Mouse (Mus musculus): ENCODE data around the gene Hprt. TPM values are rescaled to one million over a fixed set of nuclear protein-coding genes. Genes with fewer than 3 reads are reported as not detected.
A peak's percentile ranks its signal among the peaks of the same experiment; 100 is the strongest.

The Hprt gene
- total and polyA plus RNA-seq, 2 experiments from 2014 or later = 37.0 to 213 TPM

DNA sequence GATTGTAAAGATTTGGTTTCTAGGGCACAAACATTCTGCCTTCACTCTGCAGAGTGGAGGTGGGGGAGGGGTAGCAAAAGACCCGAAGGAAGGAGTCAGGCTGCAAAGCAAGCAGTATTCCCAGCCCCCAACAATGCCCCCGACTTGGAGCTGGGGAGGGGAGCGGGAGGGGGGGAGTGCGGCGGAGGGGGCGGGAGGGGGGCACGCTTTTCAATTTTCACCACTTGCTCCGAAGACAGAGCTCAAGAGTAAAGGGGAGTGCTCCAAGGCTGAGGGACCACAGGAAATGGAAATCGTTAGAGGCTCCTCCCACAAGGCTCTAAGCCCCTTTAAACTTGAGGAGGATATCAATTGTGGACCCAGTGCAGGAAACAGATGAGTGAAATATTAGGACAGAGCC is 62.4 kb downstream of the Hprt start:
- H3K9me3 ChIP-seq (ENCODE audit: low read length) = no peaks in the 10 kb centered on the region
- TF ChIP-seq CTCF (IDR thresholded peaks at IDR 0.05; ENCODE audit: low read depth) = no peak
- H3K36me3 ChIP-seq (ENCODE audit: insufficient read depth, low read length) = no peaks in the 10 kb centered on the region
- H3K27ac ChIP-seq = no peak overlapping the region
- H3K27me3 ChIP-seq (ENCODE audit: insufficient read depth, low read length) = no peaks in the 10 kb centered on the region; the same call in 1 of the 2 replicates
- DNase-seq (ENCODE audit: low spot score) (no peak), ATAC-seq (peak; percentile 51; the same call in 1 of the 2 replicates)
- no peaks in the 10 kb centered on the region for H3K4me1 ChIP-seq (ENCODE audit: insufficient read depth, low read length)
- H3K4me2 ChIP-seq (ENCODE audit: low read depth, low read length) = peak overlapping the region; percentile 42
- 34% methylated on average over 8 of the region's 9 CpGs for WGBS
- 0 out of 2 replicates have a peak overlapping the region, but pooled peaks have one; percentile 14 for H3K4me3 ChIP-seq (ENCODE audit: low read length)
- no peak overlapping the region for H3K9ac ChIP-seq (replicated peaks; ENCODE audit: low read length)

DNA sequence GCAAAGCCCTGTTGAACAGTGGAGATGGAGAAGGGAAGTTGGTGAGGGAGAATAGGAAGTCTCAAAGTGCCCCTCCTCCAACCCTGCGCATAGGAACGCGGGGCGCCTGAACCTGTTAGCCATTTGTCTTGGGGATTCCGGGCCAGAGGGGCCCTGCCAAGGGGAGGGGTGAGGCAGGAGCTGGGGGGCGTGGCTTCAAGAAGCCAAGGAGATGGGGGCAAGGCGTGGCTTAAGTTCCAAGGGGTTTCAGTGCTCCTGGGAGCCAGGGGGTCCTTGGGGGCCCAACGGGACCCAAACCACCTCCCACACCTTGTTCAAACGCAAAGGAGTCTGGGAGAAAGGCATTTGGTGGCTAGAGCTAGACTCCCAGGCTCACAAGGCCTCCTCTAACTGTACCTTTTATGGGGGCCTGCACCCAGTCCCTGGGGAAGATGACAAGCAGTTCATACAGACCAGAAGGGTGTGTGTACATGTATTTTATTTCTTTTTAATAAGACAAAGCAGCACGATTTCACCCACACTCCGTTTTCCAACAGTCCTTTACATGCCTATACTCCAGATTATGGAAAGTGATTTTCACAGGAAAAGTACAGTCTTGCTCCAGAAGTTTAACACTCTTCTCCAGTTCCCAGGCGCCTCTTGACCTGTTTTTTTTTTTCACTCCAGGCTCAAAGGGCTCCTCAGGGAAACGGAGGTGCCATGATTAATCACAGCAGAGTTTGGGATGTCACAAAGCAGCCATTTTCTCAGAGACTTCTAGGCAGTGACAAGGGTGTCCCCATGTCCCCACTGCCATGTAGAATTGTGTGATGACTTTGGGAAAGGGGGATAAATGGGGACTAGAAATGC is 64.9 kb downstream of the Hprt start:
- 28% methylated on average over 13 of the region's 13 CpGs for WGBS
- Histone ChIP-seq H3K4me2 (ENCODE audit: low read depth, low read length) (peak overlapping the region; percentile 27), H3K4me1 (ENCODE audit: insufficient read depth, low read length) (no peaks in the 10 kb centered on the region), H3K9me3 (ENCODE audit: low read length) (no peaks in the 10 kb centered on the region), H3K4me3 (ENCODE audit: low read length) (no peak overlapping the region), H3K9ac (replicated peaks; ENCODE audit: low read length) (no peak overlapping the region), H3K27me3 (ENCODE audit: insufficient read depth, low read length) (no peaks in the 10 kb centered on the region; the same call in 1 of the 2 replicates), H3K27ac (no peak overlapping the region), H3K36me3 (ENCODE audit: insufficient read depth, low read length) (no peaks in the 10 kb centered on the region)
- ATAC-seq (no peak), DNase-seq (ENCODE audit: low spot score) (no peak)
- TF ChIP-seq CTCF (IDR thresholded peaks at IDR 0.05; ENCODE audit: low read depth) = no peak

DNA sequence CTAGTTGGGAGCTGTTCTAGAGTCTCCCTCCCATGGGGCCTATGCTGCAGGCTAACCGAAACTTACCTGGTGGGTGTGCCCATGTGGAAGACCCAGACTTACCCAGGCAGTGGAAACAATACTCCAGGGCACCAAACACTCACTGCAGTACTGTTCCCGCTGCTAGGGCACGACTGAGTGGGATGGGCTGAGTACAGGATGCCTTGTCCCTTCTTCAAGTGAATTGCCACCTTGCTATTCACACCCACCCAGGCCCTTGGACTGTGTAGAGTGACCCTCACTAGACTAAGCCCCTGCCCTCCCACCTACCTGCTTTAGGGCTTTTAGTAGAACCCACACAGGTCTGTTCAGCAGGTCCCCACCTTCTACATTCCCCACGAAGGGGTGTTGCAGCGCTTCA is 65.9 kb downstream of the Hprt start:
- no peak for DNase-seq (ENCODE audit: low spot score)
- Histone ChIP-seq H3K27me3 (ENCODE audit: insufficient read depth, low read length) (no peaks in the 10 kb centered on the region; the same call in 1 of the 2 replicates), H3K9ac (replicated peaks; ENCODE audit: low read length) (no peak overlapping the region), H3K36me3 (ENCODE audit: insufficient read depth, low read length) (no peaks in the 10 kb centered on the region), H3K4me1 (ENCODE audit: insufficient read depth, low read length) (no peaks in the 10 kb centered on the region), H3K9me3 (ENCODE audit: low read length) (no peaks in the 10 kb centered on the region), H3K27ac (no peak overlapping the region), H3K4me2 (ENCODE audit: low read depth, low read length) (no peak overlapping the region), H3K4me3 (ENCODE audit: low read length) (no peak overlapping the region)
- ATAC-seq = no peak
- WGBS = 69% methylated on average over 5 of the region's 5 CpGs
- no peak for TF ChIP-seq CTCF (IDR thresholded peaks at IDR 0.05; ENCODE audit: low read depth)

DNA sequence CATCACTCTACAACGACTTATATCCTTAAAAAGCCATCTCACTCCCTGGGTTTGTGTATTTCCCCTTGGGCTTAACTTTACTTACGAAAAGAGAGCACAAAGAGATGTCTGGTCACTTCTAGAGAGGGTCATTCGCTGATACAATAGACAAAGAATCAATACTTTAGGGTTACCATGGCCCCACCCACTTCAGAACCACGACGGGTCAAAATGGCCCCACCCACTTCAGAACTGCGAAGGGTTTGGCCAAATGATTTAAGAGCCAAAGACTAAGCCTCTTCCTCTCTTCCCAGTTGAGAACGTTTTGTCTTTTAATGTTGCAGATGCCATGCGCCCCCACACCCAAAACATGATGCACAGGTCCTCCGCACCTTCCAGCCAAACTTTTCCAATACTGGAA is 67.8 kb downstream of the Hprt start:
- WGBS = 21% methylated on average over 9 of the region's 9 CpGs
- Histone ChIP-seq H3K4me2 (ENCODE audit: low read depth, low read length) (peak overlapping the region; percentile 54), H3K27me3 (ENCODE audit: insufficient read depth, low read length) (no peaks in the 10 kb centered on the region; the same call in 1 of the 2 replicates), H3K9me3 (ENCODE audit: low read length) (no peaks in the 10 kb centered on the region), H3K4me3 (ENCODE audit: low read length) (peak overlapping the region; percentile 52), H3K4me1 (ENCODE audit: insufficient read depth, low read length) (no peaks in the 10 kb centered on the region), H3K36me3 (ENCODE audit: insufficient read depth, low read length) (no peaks in the 10 kb centered on the region), H3K27ac (no peak overlapping the region), H3K9ac (replicated peaks; ENCODE audit: low read length) (no peak overlapping the region)
- ATAC-seq (no peak), DNase-seq (ENCODE audit: low spot score) (no peak)
- TF ChIP-seq CTCF (IDR thresholded peaks at IDR 0.05; ENCODE audit: low read depth) = no peak

DNA sequence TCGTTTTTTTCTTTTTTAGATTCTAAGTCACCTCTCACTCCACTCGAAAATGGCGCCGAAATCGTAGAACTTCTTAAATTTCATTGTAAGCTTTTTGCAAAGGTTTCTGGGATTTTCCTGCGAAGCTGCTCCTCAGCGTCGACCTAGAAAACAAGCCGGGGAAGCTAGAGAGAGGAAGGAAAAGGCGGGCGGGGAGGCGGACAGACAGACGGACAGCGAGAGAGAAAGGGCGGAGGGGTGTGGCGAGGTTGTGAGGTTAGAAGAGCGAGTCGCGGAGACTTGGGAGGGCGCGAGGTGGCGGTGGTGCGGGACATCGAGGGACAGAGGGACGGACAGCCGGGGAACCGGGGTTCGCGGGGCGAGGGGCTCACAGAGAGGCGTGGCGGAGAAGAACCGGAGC is 68.7 kb downstream of the Hprt start:
- peak overlapping the region; percentile 54 for H3K4me2 ChIP-seq (ENCODE audit: low read depth, low read length)
- ATAC-seq (peak; percentile 57), DNase-seq (ENCODE audit: low spot score) (peak; percentile 55)
- no peaks in the 10 kb centered on the region for H3K4me1 ChIP-seq (ENCODE audit: insufficient read depth, low read length)
- no peaks in the 10 kb centered on the region; the same call in 1 of the 2 replicates for H3K27me3 ChIP-seq (ENCODE audit: insufficient read depth, low read length)
- no peaks in the 10 kb centered on the region for H3K9me3 ChIP-seq (ENCODE audit: low read length)
- 33% methylated on average over 33 of the region's 33 CpGs for WGBS
- H3K27ac ChIP-seq = peak overlapping the region; percentile 64; the same call in 1 of the 2 replicates
- H3K36me3 ChIP-seq (ENCODE audit: insufficient read depth, low read length) = no peaks in the 10 kb centered on the region
- peak overlapping the region; percentile 52 for H3K4me3 ChIP-seq (ENCODE audit: low read length)
- peak overlapping the region; percentile 48 for H3K9ac ChIP-seq (replicated peaks; ENCODE audit: low read length)
- TF ChIP-seq CTCF (IDR thresholded peaks at IDR 0.05; ENCODE audit: low read depth) = no peak

DNA sequence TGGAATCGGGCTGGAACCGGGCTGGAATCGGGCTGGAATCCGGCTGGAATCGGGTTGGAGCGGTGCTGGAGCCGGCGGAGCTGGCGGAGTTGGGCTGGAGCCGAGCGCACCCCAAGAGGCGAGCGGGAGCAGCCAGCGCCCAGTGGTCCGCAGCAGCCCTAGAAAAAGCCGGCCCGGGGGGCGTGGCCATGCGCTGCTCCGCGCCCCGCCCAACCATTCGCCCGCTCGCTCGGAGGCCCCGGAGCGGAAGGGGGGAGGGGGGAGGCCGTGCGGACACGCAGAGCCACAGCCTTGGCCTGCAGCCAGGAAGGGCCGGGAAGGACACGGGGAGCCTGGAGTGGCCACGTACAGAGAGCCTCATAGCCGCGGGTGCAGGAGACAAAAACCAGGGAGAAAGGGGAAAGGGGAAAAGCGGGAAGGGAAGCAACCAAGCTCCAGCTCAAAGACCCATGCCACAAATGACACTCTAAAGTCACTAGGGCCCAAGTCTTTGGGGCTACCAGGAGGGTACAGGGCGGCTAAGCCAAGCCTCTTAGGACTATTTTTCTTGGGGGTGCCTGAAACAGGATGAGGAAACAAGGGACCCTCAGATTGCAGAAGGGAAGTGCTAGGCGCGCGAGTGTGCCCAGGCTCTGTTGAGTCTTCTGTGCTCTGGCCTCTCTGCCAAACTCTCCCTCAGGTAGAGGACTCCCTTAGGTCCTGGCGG is 69.3 kb downstream of the Hprt start:
- DNase-seq (ENCODE audit: low spot score) = peak; percentile 71
- H3K4me1 ChIP-seq (ENCODE audit: insufficient read depth, low read length) = no peaks in the 10 kb centered on the region
- peak overlapping the region; percentile 52 for H3K4me3 ChIP-seq (ENCODE audit: low read length)
- peak overlapping the region; percentile 64; the same call in 1 of the 2 replicates for H3K27ac ChIP-seq
- peak; percentile 85 for ATAC-seq
- no peak for TF ChIP-seq CTCF (IDR thresholded peaks at IDR 0.05; ENCODE audit: low read depth)
- peak overlapping the region; percentile 48 for H3K9ac ChIP-seq (replicated peaks; ENCODE audit: low read length)
- no peaks in the 10 kb centered on the region for H3K36me3 ChIP-seq (ENCODE audit: insufficient read depth, low read length)
- H3K9me3 ChIP-seq (ENCODE audit: low read length) = no peaks in the 10 kb centered on the region
- WGBS = 24% methylated on average over 42 of the region's 42 CpGs
- peak overlapping the region; percentile 54 for H3K4me2 ChIP-seq (ENCODE audit: low read depth, low read length)
- H3K27me3 ChIP-seq (ENCODE audit: insufficient read depth, low read length) = no peaks in the 10 kb centered on the region; the same call in 1 of the 2 replicates
